Mouse (Mus musculus) erythroblast, embryonic 14.5 days (primary cell): ENCODE results near the gene Dnah11. TPM values are rescaled to one million over a fixed set of nuclear protein-coding genes. Genes with fewer than 3 reads are reported as not detected.
"Not testable (repeated sequence)": the region's sequence is repeated elsewhere in the genome, so short reads cannot be mapped to it uniquely, and the experiment has no call there.

ENCODE experiments used
- H3K27me3 ChIP-seq: 2 replicates; pipeline ENCODE4 v1.6.1; 2012; ENCODE audit warnings: inconsistent platforms; ENCODE audit not compliant: control insufficient read depth
- H3K36me3 ChIP-seq: 2 replicates; pipeline ENCODE4 v1.6.1; 2012; ENCODE audit warnings: mild to moderate bottlenecking, inconsistent platforms; ENCODE audit not compliant: control insufficient read depth
- H3K4me1 ChIP-seq: 2 replicates; pipeline ENCODE4 v1.6.1; 2012; ENCODE audit warnings: inconsistent platforms; ENCODE audit not compliant: control insufficient read depth
- H3K4me3 ChIP-seq: replicated peaks from 2 replicates; pipeline ENCODE3; 2012; ENCODE audit warnings: moderate library complexity, mild to moderate bottlenecking, inconsistent platforms
- H3K9me3 ChIP-seq: 2 replicates; pipeline ENCODE4 v1.6.1; 2012; ENCODE audit warnings: low read length, inconsistent platforms, mixed read lengths; ENCODE audit not compliant: control insufficient read depth
- GATA1 ChIP-seq: IDR thresholded peaks from 2 replicates; pipeline ENCODE4 v1.6.1; 2012; ENCODE audit warnings: low read length, inconsistent platforms, mixed read lengths
- TAL1 ChIP-seq: IDR thresholded peaks from 3 replicates; pipeline ENCODE4 v1.6.1; 2012; ENCODE audit warnings: low read length, inconsistent platforms, mixed read lengths
- polyA plus RNA-seq: library from polyadenylated mRNA; stranded (reverse); fragments of >175 nt; gene quantifications from 2 replicates; pipeline ENCODE4 v1.2.3, GENCODE M21; 2012

Dnah11 gene
- polyA plus RNA-seq, 1 experiment: not detected

- H3K36me3 ChIP-seq: no peaks in the 10 kb centered on the region
- TF ChIP-seq TAL1: no peak
- TF ChIP-seq GATA1: no peak
- H3K4me1 ChIP-seq: no peaks in the 10 kb centered on the region
- H3K4me3 ChIP-seq: no peak overlapping the region
- H3K27me3 ChIP-seq: no peaks in the 10 kb centered on the region
- no peaks in the 10 kb centered on the region for H3K9me3 ChIP-seq
These were observed 295.2 kb downstream of the Dnah11 start for GRCm38 (mm10) chr12:117903671-117904070.

- H3K4me3 ChIP-seq, H3K36me3 ChIP-seq, H3K4me1 ChIP-seq, H3K9me3 ChIP-seq, H3K27me3 ChIP-seq: not testable (repeated sequence)
These were observed 297.5 kb downstream of the Dnah11 start for GRCm38 (mm10) chr12:117901352-117901751.

- not testable (repeated sequence) for H3K36me3 ChIP-seq, H3K9me3 ChIP-seq, H3K4me1 ChIP-seq, H3K27me3 ChIP-seq, H3K4me3 ChIP-seq
These were observed 298.0 kb downstream of the Dnah11 start for GRCm38 (mm10) chr12:117900798-117901197.

- H3K9me3 ChIP-seq: no peaks in the 10 kb centered on the region
- H3K4me1 ChIP-seq: no peaks in the 10 kb centered on the region
- TF ChIP-seq TAL1 (no peak), GATA1 (no peak)
- no peaks in the 10 kb centered on the region for H3K27me3 ChIP-seq
- H3K36me3 ChIP-seq: peaks cover 3% of the 10 kb centered on the region; the same call in 1 of the 2 replicates
- no peak overlapping the region for H3K4me3 ChIP-seq
These were observed 311.4 kb downstream of the Dnah11 start for GRCm38 (mm10) chr12:117887422-117887821.

GRCm38 (mm10) chr12:117884627-117885026 is 314.2 kb downstream of the Dnah11 start:
- Histone ChIP-seq H3K36me3 (peaks cover 16% of the 10 kb centered on the region), H3K4me1 (no peaks in the 10 kb centered on the region), H3K4me3 (no peak overlapping the region), H3K27me3 (no peaks in the 10 kb centered on the region), H3K9me3 (no peaks in the 10 kb centered on the region)
- TF ChIP-seq TAL1 (no peak), GATA1 (no peak)

GRCm38 (mm10) chr12:117878341-117878740 is 320.5 kb downstream of the Dnah11 start:
- TF ChIP-seq GATA1 (no peak), TAL1 (no peak)
- no peaks in the 10 kb centered on the region for H3K9me3 ChIP-seq
- no peaks in the 10 kb centered on the region for H3K27me3 ChIP-seq
- H3K4me3 ChIP-seq: no peak overlapping the region
- H3K4me1 ChIP-seq: no peaks in the 10 kb centered on the region
- H3K36me3 ChIP-seq: peaks cover 71% of the 10 kb centered on the region

GRCm38 (mm10) chr12:117872265-117872664 is 326.6 kb downstream of the Dnah11 start:
- H3K36me3 ChIP-seq: peaks cover 72% of the 10 kb centered on the region

GRCm38 (mm10) chr12:117867708-117868564 is 330.9 kb downstream of the Dnah11 start:
- no peak overlapping the region for H3K4me3 ChIP-seq
- TF ChIP-seq GATA1: no peak
- no peak for TF ChIP-seq TAL1
- H3K9me3 ChIP-seq: no peaks in the 10 kb centered on the region
- H3K4me1 ChIP-seq: no peaks in the 10 kb centered on the region
- H3K27me3 ChIP-seq: no peaks in the 10 kb centered on the region
- peaks cover 48% of the 10 kb centered on the region for H3K36me3 ChIP-seq

More at GRCm38 (mm10) chr12:117872265-117872664, 326.6 kb downstream of the Dnah11 start:
- Histone ChIP-seq H3K27me3 (no peaks in the 10 kb centered on the region), H3K4me1 (no peaks in the 10 kb centered on the region), H3K4me3 (no peak overlapping the region), H3K9me3 (no peaks in the 10 kb centered on the region)
- no peak for TF ChIP-seq TAL1
- no peak for TF ChIP-seq GATA1

GRCm38 (mm10) chr12:117862655-117863054 is 336.2 kb downstream of the Dnah11 start:
- no peaks in the 10 kb centered on the region for H3K27me3 ChIP-seq
- no peaks in the 10 kb centered on the region for H3K9me3 ChIP-seq
- no peak overlapping the region for H3K4me3 ChIP-seq
- TF ChIP-seq GATA1: no peak
- no peak for TF ChIP-seq TAL1
- H3K4me1 ChIP-seq: no peaks in the 10 kb centered on the region
- peaks cover 16% of the 10 kb centered on the region for H3K36me3 ChIP-seq

GRCm38 (mm10) chr12:117861249-117861648 is 337.6 kb downstream of the Dnah11 start:
- H3K4me1 ChIP-seq: no peaks in the 10 kb centered on the region
- no peaks in the 10 kb centered on the region for H3K27me3 ChIP-seq
- TF ChIP-seq TAL1 (no peak), GATA1 (no peak)
- peaks cover 4% of the 10 kb centered on the region for H3K36me3 ChIP-seq
- no peaks in the 10 kb centered on the region for H3K9me3 ChIP-seq
- no peak overlapping the region for H3K4me3 ChIP-seq
